Mouse (Mus musculus): Measurements from ENCODE around the gene Thsd4.
A peak's percentile ranks its signal among the peaks of the same experiment; 100 is the strongest.

Gene Thsd4

DNA sequence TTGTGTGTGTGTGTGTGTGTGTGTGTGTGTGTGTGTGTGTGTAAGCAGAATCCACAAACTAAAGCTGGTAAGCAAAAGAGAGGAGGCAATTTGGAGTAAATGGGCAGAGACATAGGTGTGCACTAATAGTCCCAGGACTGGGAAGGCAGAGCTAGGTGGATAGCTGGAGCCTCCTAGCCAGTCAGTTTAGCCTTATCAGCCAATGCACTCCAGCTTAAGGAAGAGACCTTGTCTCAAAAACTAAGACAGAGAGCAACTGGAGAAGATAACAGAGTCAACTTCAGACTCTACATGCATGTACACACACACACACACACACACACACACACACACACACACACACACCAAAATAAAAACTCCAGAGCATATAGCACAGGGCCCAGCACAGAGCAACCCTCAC, 271.4 kb downstream of the Thsd4 start:
- DNase-seq, result no peak

DNA sequence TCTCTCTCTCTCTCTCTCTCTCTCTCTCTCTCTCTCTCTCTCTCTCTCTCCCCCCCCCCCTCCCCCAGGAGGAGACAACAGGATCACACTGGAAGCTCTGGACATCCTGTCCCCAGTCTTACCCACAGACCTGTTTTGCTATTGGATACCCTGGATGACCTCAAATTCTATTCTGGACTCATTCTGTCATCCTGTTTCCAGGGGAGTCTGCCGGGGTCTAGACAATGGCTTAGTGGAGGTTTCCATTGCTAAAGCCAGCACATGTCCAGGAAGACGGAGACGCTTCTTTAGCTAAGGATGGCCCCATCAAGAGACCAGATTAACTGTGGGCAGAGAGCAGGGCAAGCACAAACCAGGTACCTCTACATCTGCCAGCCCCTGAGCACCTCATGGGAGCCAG, 273.8 kb downstream of the Thsd4 start:
- no peak for DNase-seq

DNA sequence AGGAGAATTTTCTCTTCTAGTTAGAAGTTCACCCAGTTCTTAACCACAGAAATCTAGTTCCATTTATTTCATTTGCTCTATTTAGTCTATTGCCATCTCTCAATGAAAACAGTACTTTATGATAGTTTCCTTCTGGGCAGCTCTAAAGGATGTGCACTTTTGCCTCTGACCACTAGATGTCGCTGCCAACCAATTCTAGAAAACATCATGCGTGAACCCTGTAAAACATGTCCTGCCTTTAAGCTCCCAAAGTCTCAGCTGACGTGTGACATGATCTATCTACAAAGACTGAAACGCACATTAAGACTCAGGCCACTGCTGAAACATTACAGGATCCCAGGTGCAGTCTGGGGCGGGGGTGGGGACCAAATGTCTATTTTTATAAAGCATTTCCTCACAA, 276.9 kb downstream of the Thsd4 start:
- DNase-seq, result peak; percentile 74

DNA sequence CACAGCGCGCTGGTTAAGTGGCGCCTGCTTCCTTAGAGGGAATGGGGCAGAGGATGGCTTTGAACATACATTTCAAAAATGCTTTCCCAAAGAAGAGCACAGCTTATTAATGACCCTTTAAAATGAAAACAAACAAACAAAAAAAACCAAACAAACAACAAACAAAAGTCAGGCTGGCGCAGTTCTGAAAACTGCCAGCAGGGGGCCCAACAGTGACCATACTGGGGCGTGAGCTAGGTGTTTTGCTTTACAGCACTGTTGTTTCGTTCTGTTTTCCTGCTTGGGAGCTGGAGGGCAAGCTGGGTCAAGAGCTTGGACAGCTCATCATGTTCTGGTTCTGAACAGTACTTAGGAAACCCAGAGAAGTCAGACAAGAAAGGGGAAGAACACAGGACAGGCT, 278.3 kb downstream of the Thsd4 start:
- peak; percentile 45 for DNase-seq

DNA sequence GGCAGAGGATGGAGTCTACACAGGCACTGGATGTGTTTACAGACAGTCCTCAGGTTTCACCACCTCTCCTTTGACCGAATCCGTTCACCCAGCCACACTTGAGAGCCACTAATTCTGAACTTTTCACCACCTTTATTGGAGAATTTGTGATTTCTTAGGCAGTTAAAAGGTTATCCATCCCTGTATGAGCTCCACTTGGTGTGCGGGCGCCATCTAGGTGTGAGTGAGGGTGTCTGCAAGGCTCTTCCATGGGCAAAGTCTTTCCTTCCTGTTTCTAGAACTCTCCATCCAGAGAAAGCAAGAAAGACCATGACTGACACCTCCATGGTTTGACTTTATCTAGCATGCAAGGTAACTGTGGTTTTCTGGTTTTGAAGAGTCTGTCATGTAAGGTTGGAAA, 284.2 kb downstream of the Thsd4 start:
- DNase-seq, result peak; percentile 64

DNA sequence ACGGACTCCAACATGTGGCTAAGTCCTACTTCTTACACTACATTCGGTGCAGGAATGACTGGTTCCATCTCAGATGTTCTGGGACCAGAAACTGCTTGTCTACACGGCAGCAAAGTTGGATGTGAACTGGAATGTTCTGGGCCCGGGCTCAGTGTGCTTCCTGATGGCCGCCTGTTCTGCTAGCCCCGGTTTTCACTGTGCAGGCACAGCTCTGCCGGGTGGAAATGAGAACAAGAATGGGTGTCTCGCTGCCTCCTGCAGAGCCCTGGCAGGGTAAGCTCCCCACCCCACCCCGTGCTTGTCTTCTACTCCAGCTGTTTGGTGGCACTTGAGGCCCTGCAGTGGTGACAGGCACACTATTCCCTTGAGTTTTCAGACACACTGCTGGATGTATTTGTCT, 285.7 kb downstream of the Thsd4 start:
- DNase-seq, result no peak

DNA sequence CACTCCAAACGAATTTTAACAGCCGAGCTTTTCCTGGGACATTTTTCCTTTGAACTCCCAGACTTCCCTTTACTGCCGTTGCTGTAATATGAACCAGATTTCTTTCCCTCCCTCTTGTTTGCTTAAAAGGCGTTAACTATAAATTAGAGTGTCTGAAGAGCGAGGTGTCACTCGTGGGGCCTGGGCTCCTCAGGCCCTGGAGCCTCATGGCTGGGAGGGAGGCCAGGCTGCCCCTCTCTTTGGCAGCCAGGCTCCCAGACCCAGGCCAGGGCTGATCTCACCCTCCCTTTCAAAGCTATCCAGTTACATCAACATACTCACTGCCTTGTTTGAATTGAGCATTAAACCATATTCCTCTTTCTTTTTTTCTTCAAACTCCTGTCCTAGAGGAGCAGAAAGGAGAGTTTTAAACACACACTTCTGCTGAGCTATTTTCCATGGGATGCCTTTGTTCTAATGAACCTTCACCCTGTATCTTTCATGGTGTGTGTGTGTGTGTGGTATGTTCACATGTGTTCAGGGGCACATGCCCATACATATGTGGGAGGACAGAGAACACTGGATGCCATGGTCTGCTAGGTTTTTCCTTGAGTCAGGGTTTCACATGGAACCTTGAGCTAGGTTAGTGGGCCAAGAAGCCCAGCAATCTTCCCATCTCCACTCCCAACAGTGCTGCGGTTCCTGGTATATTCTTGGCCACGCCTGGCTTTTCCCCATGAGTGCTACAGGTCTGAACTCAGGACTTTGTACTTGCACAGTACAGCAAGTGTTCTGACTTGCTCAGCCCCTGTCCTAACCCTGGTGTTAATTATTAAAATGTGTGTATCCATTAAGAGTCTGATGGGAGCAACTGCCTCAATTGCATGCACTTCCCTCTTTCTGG, 287.4 kb downstream of the Thsd4 start:
- DNase-seq, result no peak

DNA sequence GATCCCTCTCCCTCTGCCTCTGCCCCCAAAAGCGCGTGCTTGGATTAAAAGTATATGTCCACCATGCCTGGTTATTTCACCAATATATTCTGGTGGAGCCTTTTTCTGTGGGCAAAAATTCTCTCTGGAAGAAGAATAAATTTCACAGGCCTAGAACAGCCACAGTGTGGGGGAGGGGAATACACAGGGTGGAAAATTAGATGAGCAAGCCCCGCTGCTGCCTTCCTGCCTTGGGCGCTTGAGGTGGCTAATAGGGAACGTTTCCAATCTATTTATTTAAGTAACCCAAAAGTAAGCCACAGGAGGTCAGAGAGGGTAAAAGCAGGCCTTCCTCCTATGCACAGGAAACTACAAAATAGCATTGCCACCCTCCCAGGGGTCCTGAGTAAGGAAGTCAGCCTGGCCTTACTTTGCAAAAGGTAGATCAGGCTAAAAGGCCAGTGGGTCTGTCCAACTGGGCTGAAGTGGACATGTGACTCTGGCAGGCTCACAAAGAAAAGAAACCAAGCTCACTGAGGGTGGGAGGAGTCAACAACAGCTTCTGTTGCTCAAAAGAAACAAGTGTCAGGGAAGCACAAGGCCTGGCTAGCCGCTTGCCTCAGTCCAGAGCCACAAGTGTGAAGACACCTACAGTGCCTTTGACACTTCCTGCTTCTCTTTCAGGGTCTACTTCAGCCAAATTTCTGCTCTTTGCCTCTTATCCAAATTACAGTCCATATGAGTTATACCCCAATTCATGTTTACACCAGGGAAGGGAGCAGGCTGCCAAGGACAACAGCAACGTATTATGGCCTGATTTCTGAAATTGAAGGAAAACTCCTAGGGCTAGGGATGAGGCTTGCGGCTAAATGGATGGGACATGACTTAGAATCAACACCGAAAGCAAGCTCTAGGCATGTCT, 289.6 kb downstream of the Thsd4 start:
- DNase-seq, result no peak

DNA sequence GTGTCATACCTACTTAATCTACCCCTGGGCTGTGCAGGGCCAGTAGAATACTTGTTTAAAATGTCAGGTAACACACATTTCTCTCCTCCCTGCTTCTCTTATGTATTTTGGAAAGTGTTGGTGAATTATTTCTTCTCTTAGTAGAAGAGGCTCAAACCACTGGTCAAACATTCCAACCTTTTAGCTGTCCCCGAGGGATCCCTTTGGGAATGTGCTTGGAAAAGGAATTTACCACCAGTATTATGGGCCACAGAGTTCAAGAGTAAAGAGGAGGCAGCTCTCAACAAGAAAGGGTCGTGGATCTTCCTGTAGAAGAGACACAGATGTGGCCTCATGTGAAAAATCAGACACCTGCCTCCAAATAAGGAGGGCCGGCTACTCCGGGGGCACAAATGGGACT, 292.4 kb downstream of the Thsd4 start:
- no peak for DNase-seq

DNA sequence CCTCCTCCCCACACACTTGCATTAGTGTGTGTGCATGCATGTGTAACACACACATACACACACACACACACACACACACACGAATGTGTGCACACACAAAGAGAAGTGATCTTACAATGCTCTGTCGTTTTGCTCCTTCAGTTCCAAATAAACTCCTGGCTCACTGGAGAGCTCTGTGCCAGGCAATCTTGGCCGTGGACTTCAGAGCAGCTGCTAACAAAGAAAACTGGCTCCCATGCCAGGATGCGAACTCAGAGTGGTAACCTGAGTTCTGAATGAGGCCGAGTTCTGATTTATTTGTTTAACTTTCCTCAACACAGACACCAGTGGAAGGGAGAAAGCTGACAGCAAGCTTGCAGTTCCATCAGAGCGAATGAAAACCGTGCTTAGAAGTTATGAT, 294.1 kb downstream of the Thsd4 start:
- DNase-seq, result no peak

DNA sequence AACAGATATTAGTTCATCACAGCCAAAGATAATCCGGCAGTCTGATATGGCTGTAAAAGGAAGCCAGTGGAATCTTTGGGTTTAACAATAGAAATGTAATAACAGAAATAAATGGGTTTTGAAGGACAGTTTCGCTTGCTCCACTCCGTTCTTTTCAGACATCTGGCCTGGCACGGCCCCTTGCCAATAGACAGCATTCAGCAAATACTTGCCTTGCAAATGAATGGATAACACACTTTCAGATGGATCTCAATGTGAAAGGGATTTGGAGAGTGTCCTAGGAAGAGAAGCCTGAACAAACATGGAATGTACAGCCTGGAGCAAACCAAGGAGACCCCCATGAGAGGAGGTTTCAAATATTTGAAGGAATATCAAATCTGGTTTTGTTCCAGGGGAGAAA, 295.2 kb downstream of the Thsd4 start:
- DNase-seq, result peak; percentile 51

DNA sequence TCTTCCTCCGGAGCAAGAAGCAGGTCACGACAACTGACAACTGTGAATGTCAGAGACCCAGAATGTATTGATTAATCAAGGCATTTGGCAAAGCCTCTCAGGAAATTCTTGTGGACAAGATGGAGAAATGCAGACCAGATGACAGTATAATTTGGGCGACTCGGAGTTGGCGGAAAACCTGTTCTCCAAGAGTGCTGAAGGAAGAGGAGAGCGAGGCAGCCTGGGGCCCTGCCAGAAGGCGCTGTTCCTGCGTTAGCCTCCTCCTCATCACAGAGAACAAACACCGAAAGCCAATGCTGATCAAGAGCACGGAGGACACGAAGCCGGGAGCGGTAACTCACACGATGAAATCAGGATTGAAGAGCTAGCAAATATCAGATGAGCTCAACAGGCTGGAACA, 295.7 kb downstream of the Thsd4 start:
- DNase-seq, result peak; percentile 45

DNA sequence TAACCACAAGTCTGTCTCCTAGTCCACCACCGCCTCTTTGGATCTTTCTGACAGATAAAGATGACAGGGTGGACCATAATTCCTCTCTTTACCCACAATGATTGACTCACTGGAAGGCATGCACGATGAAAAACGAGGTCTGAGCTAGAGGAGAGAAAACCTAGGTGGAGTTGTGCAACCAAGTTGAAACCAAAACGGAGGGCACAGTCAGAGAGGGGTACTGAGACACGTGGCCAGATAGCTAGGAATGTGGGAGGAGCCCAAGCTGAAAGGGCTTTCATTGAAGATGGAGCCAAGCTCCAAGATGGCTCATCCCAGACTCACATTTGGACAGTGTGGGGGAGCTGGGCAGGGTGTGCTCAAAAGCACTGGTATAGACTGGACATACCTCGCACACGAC, 296.4 kb downstream of the Thsd4 start:
- no peak for DNase-seq

DNA sequence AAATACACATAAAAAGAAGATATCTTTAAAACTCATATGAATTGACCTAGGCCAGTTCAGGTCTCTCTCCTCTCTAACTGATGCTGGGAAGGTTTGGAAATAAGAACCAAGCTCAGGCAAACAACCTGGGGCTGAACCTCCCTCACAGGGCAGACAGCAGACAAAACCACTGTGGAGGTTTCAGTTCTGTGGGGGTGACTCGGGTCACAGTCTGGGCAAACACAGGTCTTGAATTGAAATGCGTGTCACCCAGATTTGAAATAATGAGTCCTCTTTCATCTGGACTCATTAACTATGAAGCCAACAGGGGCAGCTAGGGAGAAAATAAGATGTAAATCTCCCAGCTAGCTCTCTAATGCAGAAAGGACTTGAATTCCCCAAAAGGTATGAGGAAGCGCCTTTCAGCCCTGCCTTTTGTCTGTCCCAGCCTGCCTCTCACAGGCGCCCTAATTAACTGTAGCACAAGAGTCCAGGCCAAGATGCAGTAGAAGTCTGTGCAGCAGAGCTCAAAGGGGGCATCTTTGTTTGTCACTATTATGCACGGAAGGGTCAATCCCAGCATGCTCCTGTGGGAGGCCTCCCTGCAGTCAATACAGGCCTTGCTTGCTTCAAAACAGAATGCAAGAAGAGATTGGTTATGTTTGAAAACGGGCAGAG, 297.7 kb downstream of the Thsd4 start:
- DNase-seq, result no peak

DNA sequence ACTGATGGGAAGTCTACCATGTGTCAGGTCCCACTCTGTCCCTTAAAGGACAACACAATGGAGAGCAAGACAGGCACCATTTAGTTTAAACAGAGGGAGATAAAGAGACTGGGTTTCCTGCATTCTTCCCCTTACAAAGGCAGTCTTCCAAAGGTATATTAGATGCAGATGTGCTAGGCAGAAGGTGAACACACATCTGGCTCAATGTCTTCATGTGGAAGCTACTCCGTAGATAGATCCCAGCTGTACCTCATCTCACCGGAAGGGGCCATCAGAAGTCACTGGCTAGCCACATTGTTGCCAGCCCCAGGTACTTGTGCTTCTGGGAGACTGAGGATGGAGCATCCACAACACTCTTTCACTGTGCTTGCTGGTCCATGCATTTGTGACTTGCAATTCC, 301.4 kb downstream of the Thsd4 start:
- no peak for DNase-seq

DNA sequence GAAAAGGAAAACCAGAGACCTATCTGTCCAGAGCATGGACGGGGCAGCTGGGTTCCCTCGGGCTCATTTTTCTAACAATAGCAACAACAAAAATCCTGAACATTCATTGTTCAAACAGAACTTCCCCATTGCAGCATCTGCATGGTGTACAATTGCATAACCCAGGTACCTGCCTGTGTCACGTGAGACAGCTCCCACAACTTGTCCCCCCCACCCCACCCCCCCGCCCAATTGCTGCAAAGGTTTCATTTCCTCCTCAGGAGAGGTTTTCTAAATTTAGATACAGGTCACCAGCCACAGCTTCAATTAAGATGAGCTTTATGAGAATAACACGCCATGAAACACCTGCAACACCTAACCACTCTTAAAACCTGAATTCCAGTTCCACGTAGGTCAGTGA, 303.4 kb downstream of the Thsd4 start:
- DNase-seq, result no peak

DNA sequence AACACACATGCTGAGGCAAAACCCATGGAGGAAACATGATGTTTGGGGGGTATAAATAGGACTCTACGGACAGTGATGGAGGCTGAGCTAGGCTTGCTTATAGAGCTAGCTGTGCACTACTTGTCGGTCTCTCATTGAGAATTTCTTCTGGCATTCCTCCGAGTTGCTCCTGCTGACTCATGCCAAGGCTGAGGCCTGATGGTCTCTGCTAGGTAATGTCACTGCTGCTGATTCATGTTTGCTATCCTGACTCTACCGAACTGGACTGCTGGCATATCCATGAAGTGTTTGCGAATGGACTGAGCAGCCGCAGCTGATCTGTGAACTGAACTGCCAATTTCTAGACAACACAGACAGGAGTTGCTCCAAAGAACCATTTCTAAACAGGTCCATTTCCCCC, 305.8 kb downstream of the Thsd4 start:
- DNase-seq, result no peak

DNA sequence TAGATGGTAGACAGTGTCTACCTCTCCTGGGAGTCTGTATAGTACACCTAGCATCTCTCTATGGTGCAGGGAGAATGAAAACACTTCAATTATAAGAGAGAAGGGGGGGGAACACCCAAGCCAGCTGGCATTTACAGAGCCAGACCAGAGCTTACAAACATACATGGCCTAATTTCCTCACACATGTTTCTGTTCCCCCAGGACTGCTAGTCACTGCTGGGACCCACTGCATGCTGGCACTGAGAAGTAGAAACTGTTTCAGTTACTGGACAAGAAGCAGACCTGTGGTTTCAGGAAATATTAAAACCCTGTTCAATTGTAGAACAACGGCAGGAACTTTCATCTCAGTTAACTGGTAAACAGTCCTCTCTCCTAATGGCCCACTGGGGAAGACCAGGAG, 308.7 kb downstream of the Thsd4 start:
- DNase-seq, result no peak

DNA sequence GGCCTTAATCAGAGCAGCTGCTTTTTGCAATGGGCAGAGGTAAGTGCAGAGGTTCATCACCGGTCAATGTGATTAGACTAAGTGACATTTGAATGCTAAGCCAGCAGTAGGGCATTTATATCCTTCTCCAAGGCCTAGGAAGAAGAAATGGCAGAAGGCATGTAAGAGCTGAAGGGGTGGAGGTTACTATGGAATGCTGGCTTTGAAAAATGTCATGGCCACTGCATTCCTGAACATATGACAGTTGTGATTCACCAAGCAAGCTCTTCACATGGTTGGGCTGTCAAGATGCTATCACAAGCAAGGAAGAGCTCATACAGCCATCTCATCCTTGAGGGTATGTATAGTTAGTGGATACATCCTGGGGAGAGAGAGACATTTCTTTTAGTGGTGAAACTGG, 313.0 kb downstream of the Thsd4 start:
- no peak for DNase-seq

DNA sequence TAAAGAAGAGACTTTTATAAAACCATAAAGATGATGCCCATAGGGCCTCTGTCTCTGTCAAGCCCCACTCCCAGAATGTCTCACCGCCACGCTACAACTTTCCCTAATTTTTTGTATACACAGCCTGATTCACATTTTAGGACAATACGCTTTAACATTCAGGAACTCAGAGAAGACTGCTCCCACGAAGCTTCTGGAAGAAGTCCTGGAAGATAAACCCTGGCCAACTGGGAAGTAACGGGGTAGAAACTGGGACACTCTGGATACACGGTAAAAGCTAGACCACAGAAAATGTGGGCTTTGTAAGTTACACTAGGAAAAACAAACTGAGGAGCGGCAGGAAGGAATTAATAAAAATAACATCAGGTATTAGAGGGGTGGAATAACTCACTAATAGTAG, 318.7 kb downstream of the Thsd4 start:
- DNase-seq, result no peak

DNA sequence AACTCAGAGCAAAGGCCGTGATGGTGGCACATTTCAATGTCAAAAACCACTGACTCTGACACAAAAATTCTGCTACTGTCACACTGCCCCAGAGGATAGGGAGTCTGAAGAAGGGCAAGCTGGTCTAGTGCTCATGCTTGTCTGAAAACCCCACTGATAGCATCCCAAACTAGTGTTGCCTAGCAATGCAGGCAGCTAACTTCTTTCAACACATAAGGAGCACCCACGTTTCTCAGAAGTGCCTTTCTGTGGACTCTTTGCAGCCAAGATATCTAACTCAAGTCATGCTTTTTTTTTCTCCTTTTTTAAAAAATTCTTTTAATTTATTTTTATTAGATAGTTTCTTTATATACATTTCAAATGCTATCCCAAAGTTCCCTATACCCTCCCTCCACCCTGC, 321.4 kb downstream of the Thsd4 start:
- no peak for DNase-seq

DNA sequence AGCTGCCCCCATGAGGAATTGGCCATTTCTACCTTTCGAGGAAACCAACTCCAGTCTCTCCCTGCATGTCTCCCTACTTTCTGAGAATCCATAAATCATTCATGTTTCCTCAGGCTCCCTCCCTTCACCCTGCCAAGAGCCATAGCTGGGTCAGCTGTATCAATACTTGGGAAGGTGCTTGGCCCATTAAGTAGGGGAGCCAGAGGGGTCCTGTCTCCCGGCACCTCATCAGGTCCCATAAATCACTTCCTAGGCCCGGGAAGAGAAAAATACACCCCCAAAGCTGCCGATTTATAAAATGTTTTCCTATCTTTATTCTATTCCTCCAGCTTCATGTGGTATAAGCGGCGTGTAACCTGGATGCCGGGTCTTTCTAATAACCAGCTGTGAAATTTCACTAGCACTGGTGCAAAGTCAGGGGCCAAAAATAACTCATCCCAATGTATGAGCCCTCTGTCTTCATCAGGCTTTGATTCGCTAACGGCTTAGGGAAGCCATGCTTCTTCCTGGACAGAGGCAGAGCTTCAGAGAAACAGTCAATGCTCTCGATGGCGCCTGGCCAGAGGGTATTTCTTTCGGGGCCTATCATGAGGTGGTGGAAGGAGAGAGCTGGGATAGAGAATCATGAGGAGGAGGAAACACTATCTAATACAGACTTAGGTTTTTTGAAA, 323.2 kb downstream of the Thsd4 start:
- no peak for DNase-seq

DNA sequence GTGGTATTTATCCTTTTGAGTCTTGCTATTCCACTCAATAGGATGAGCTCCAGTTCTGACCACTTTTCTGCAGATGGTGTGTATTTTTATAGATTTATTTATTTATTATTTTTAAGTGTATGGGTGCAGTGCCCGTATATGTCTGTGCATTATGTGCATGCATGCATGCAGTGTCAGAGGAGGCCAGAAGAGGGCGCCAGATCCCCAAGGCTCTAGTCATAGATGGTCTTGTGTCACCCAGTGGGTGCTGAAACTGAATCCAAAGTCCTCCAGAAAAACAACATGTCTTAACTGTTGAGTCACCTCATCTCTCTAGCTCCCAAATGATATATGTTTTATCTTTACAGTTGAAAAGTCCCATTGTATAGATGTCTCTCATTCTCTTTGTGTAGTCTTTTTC, 326.3 kb downstream of the Thsd4 start:
- DNase-seq, result peak; percentile 11
